Mouse (Mus musculus): ENCODE results near the gene Spryd4.
A peak's percentile ranks its signal among the peaks of the same experiment; 100 is the strongest.

DNA sequence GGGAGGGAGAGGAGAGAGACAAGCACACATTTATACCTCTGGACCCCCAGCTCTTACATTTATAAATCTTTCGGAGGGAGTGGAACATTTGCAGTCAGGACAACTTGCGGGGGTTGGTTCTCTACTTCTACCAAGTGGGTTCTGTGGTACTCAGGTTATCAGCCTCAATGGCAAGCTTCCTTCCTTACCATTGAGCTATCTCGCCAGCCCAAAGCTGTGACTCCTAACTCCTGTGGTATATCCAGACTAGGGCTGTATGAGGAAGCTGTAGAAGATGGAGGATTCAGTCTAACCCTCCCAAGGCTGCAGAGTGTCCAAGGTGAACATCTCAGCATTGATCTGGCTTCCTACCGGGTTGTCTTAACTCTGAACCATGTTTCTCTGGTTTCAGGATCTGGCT is 27.5 kb upstream of the Spryd4 start:
- no peak for TF ChIP-seq USF1 (IDR thresholded peaks at IDR 0.05; ENCODE audit: low read depth, low read length)
- no peak for TF ChIP-seq RAD21 (IDR thresholded peaks at IDR 0.05; ENCODE audit: low read depth, low read length)
- no peak for TF ChIP-seq MAFK (IDR thresholded peaks at IDR 0.05; ENCODE audit: borderline replicate concordance, low read depth, low read length)
- peak; percentile 50 for TF ChIP-seq GATA1 (IDR thresholded peaks at IDR 0.05; ENCODE audit: low read depth, low read length)
- no peak for TF ChIP-seq KAT2A (conservative IDR thresholded peaks at IDR 0.05; ENCODE audit: low read depth, low read length)
- TF ChIP-seq EP300 (IDR thresholded peaks at IDR 0.05; ENCODE audit: low read depth in 1 of 2, low read length in 2 of 2): peak; percentile 56 to 60; a peak in 3 of 4 replicates
- no peak for TF ChIP-seq POLR2A (IDR thresholded peaks at IDR 0.05; ENCODE audit: control insufficient read depth in 1 of 2, insufficient read depth in 1 of 2, low read depth in 1 of 2, low read length in 2 of 2, poor library complexity in 1 of 2)
- TF ChIP-seq TCF12 (IDR thresholded peaks at IDR 0.05; ENCODE audit: low read depth, low read length): no peak; the same call in 1 of the 2 replicates
- no peak for TF ChIP-seq MYB (IDR thresholded peaks at IDR 0.05; ENCODE audit: low read depth, low read length)
- TF ChIP-seq ZKSCAN1 (IDR thresholded peaks at IDR 0.05; ENCODE audit: low read depth, low read length): no peak
- TF ChIP-seq ZC3H11A (IDR thresholded peaks at IDR 0.05; ENCODE audit: low read depth, low read length): no peak
- no peak for TF ChIP-seq CTCF (IDR thresholded peaks at IDR 0.05 in 2 of 3, conservative IDR thresholded peaks at IDR 0.05 in 1 of 3; ENCODE audit: control insufficient read depth in 1 of 3, insufficient read depth in 1 of 3, low read depth in 2 of 3, low read length in 3 of 3, poor library complexity in 1 of 3, severe bottlenecking in 1 of 3)
- TF ChIP-seq MXI1 (IDR thresholded peaks at IDR 0.05; ENCODE audit: low read depth, low read length): no peak
